Comparison of ENCODE assay signal across 35 mouse cellular contexts in the genomic region with DNA sequence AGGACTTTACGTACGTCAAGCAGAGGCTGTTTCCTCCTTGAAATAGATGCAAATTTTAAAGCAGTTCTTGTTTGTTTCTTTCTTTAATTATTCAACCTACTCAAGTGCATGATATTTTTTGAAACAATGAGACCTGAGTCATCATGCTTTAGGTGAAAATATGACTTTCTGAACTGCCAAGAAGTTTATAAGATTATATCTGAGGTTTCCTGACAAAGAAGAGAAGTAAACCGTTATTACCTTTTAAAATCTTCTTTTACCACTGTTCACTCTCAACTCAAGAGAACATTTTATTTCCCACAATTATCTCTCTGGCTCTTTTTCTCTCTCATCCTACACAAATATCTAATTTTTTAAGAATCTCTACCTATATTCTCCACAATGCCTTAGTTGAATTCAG.
"Had no signal": no experiment of that assay in that cellular context is flagged by ENCODE, and none has a peak within 500 bp of the region (broad histone marks: within the 10 kb centered on the region; RNA-seq: fewer than 3 reads in every experiment).

No protein-coding gene starts in this region.

- ATAC-seq: hindbrain, embryonic 16.5 days; hindbrain, postnatal 0 days; inflammation-experienced regulatory T-cells, adult 6 months; intestine, embryonic 15.5 days; intestine, embryonic 16.5 days; intestine, postnatal 0 days had no signal

- H3K4me2 ChIP-seq: heart, embryonic 11.5 days; heart, embryonic 12.5 days; heart, embryonic 13.5 days; heart, embryonic 15.5 days; hindbrain, embryonic 12.5 days; hindbrain, embryonic 13.5 days; hindbrain, embryonic 14.5 days; hindbrain, embryonic 15.5 days; intestine, embryonic 15.5 days; kidney, embryonic 15.5 days had no signal

- H3K4me1 ChIP-seq: heart, embryonic 12.5 days; heart, embryonic 13.5 days; heart, embryonic 15.5 days; hindbrain, embryonic 10.5 days; hindbrain, embryonic 12.5 days; hindbrain, embryonic 13.5 days; hindbrain, embryonic 15.5 days; intestine, embryonic 15.5 days; kidney, embryonic 15.5 days had no signal

- H3K27ac ChIP-seq: heart, embryonic 13.5 days; heart, embryonic 15.5 days; hindbrain, embryonic 10.5 days; hindbrain, embryonic 12.5 days; hindbrain, embryonic 13.5 days; hindbrain, embryonic 14.5 days; hindbrain, embryonic 15.5 days; hindbrain, postnatal 0 days; intestine, embryonic 15.5 days; kidney, embryonic 15.5 days; kidney, postnatal 0 days; layer of hippocampus, adult 2 months; left cerebral cortex, adult 2 months had no signal

- H3K36me3 ChIP-seq: heart, embryonic 12.5 days; heart, embryonic 13.5 days; heart, embryonic 15.5 days; hindbrain, embryonic 10.5 days; hindbrain, embryonic 12.5 days; hindbrain, embryonic 13.5 days; hindbrain, embryonic 15.5 days; intestine, embryonic 15.5 days; kidney, embryonic 15.5 days had no signal

- H3K27me3 ChIP-seq: heart, embryonic 12.5 days; heart, embryonic 13.5 days; heart, embryonic 15.5 days; hindbrain, embryonic 12.5 days; hindbrain, embryonic 13.5 days; hindbrain, embryonic 15.5 days; intestine, embryonic 15.5 days; kidney, embryonic 15.5 days had no signal

- H3K9ac ChIP-seq: heart, embryonic 12.5 days; heart, embryonic 13.5 days; heart, embryonic 15.5 days; hindbrain, embryonic 12.5 days; hindbrain, embryonic 13.5 days; hindbrain, embryonic 14.5 days; hindbrain, embryonic 15.5 days; intestine, embryonic 15.5 days; kidney, embryonic 15.5 days had no signal

- H3K9me3 ChIP-seq: heart, embryonic 12.5 days; heart, embryonic 13.5 days; heart, embryonic 15.5 days; hindbrain, embryonic 10.5 days; hindbrain, embryonic 12.5 days; hindbrain, embryonic 13.5 days; hindbrain, embryonic 15.5 days; intestine, embryonic 15.5 days; kidney, embryonic 15.5 days had no signal

- DNase-seq: heart, postnatal 10 days; heart, postnatal 14 days; heart, postnatal 36 days; heart, postnatal 4 days; kidney, adult 11 months; kidney, adult 18-20 months; kidney, adult 2 months; kidney, adult 8-10 months; kidney, adult 9 months; kidney, postnatal 10 days; kidney, postnatal 14 days; kidney, postnatal 25 days; kidney, postnatal 36 days; kidney, postnatal 4 days; layer of hippocampus, adult 9-11 months; layer of hippocampus, postnatal 36 days had no signal

- H3K4me3 ChIP-seq: heart, embryonic 12.5 days; heart, embryonic 13.5 days; heart, embryonic 15.5 days; hindbrain, embryonic 10.5 days; hindbrain, embryonic 12.5 days; hindbrain, embryonic 13.5 days; hindbrain, embryonic 15.5 days; intestine, embryonic 15.5 days; kidney, embryonic 15.5 days; layer of hippocampus, adult 2 months; left cerebral cortex, adult 2 months had no signal
